Mouse (Mus musculus): ENCODE results near the gene Surf4. TPM values are rescaled to one million over a fixed set of nuclear protein-coding genes. Genes with fewer than 3 reads are reported as not detected.

Surf4 gene
- polyA plus RNA-seq, 1 experiment from 2014 or later, result 158 TPM

DNA sequence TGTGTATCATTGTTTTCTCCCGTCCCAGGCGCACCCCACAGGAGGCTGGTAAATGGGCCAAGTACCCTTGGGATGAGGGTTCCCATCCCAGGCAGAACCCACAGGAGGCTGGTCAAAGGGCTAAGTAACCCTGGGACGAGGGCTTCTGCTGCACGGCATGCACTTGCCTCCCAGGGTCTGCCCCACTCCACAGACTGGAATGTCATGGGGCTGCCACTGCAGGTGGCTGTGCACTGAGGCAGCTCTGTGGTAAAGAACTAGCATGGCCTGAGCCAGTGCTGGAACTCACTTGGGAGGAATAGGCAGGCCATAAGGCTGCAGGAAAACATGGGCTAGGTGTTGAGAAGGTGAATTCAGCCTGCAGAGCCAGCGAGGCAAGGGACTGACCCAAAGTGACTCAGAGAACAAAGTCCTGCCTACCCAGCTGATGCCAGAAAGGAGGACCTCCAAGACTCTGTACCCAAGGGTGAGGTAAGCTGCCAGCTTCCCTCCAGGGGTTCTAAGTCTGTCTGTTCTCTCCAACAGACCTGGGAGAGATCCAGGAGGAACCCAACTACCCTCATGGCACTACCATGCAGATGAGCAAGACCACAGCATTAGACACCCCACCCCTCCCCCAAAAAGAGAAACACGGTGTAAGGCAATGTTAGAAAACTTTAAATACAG is 13.4 kb downstream of the Surf4 start:
- H3K27ac ChIP-seq (replicated peaks), result no peak overlapping the region
- H3K4me1 ChIP-seq, result peaks cover 27% of the 10 kb centered on the region
- no peak overlapping the region for H3K4me3 ChIP-seq
- H3K9me3 ChIP-seq, result no peaks in the 10 kb centered on the region
- no peaks in the 10 kb centered on the region for H3K27me3 ChIP-seq (replicated peaks; ENCODE audit: low read depth, poor library complexity, severe bottlenecking)
- 82% methylated on average over 6 of the region's 6 CpGs for WGBS
- peaks cover 82% of the 10 kb centered on the region for H3K36me3 ChIP-seq (replicated peaks)
- DNase-seq (ENCODE audit: low spot score), result no peak

DNA sequence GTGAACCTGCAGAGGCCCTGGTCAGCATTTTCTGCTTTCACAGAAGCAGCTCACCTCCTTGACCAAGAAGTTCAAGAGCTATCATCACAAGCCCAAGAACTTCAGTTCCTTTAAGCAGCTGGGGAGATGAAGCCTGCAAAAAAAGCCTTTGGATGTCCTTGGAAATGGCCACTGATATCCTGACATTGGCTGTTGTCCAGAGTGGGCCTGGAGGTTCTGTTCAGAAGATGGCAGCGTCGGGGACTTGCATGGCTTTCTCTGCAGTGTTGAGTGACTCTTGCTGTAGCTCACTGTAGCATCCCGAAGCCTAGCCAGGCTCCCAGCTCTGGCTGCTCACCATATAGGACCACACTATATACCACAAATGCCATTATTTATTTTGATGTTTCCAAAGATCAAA is 14.0 kb downstream of the Surf4 start:
- H3K27me3 ChIP-seq (replicated peaks; ENCODE audit: low read depth, poor library complexity, severe bottlenecking), result no peaks in the 10 kb centered on the region
- 90% methylated on average over 3 of the region's 3 CpGs for WGBS
- H3K9me3 ChIP-seq, result no peaks in the 10 kb centered on the region
- H3K4me1 ChIP-seq, result peaks cover 32% of the 10 kb centered on the region
- no peak overlapping the region for H3K27ac ChIP-seq (replicated peaks)
- no peak overlapping the region for H3K4me3 ChIP-seq
- peaks cover 76% of the 10 kb centered on the region for H3K36me3 ChIP-seq (replicated peaks)
- DNase-seq (ENCODE audit: low spot score), result no peak

DNA sequence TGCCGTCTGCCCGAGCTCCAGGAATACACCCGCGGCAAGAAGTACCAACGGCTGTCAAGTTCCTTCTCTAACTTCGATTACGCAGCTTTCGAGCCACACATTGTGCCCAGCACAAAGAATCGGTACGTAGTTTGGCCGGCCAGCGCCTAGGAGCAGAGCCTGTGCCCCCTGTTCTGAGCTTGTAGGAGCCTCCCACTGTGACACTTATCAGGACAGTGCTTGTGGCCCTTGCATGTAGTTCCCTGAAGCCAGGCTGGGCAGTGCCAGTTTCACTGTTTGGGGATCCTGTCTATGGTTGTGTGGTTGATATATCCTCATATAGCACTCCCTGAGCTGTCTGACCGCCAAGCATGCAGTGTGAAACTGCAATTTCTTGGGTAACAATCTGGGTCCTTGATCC is 17.0 kb downstream of the Surf4 start:
- Histone ChIP-seq H3K9me3 (no peaks in the 10 kb centered on the region), H3K36me3 (replicated peaks) (peaks cover 76% of the 10 kb centered on the region), H3K4me1 (peaks cover 43% of the 10 kb centered on the region), H3K27me3 (replicated peaks; ENCODE audit: low read depth, poor library complexity, severe bottlenecking) (no peaks in the 10 kb centered on the region), H3K27ac (replicated peaks) (peak overlapping the region; percentile 88), H3K4me3 (peak overlapping the region; percentile 80)
- DNase-seq (ENCODE audit: low spot score), result no peak
- WGBS, result 4% methylated on average over 13 of the region's 13 CpGs

- H3K9me3 ChIP-seq, result no peaks in the 10 kb centered on the region
- H3K27me3 ChIP-seq (replicated peaks; ENCODE audit: low read depth, poor library complexity, severe bottlenecking), result no peaks in the 10 kb centered on the region
- H3K4me1 ChIP-seq, result peaks cover 45% of the 10 kb centered on the region
- peaks cover 76% of the 10 kb centered on the region for H3K36me3 ChIP-seq (replicated peaks)
- H3K27ac ChIP-seq (replicated peaks), result peak within 1 kb of the TSS; percentile 88
- WGBS, result 2% methylated on average over 47 of the region's 47 CpGs
- peak within 1 kb of the TSS; percentile 80 for H3K4me3 ChIP-seq
- peak; percentile 86 for DNase-seq (ENCODE audit: low spot score)
Observed at GRCm38 (mm10) chr2:26915927-26916728, 17.6 kb downstream of the Surf4 start, which contains the start of the genes Surf2 and Surf1. TSS of gene Surf2 (plus strand) at chr2:26916367. TSS of gene Surf1 (minus strand) at chr2:26916530.

- Histone ChIP-seq H3K36me3 (replicated peaks) (peaks cover 60% of the 10 kb centered on the region), H3K27me3 (replicated peaks; ENCODE audit: low read depth, poor library complexity, severe bottlenecking) (no peaks in the 10 kb centered on the region), H3K27ac (replicated peaks) (no peak overlapping the region), H3K9me3 (no peaks in the 10 kb centered on the region), H3K4me3 (no peak overlapping the region), H3K4me1 (peaks cover 50% of the 10 kb centered on the region)
- 62% methylated on average over 8 of the region's 8 CpGs for WGBS
- no peak for DNase-seq (ENCODE audit: low spot score)
Observed at GRCm38 (mm10) chr2:26914148-26914941, 19.4 kb downstream of the Surf4 start.

DNA sequence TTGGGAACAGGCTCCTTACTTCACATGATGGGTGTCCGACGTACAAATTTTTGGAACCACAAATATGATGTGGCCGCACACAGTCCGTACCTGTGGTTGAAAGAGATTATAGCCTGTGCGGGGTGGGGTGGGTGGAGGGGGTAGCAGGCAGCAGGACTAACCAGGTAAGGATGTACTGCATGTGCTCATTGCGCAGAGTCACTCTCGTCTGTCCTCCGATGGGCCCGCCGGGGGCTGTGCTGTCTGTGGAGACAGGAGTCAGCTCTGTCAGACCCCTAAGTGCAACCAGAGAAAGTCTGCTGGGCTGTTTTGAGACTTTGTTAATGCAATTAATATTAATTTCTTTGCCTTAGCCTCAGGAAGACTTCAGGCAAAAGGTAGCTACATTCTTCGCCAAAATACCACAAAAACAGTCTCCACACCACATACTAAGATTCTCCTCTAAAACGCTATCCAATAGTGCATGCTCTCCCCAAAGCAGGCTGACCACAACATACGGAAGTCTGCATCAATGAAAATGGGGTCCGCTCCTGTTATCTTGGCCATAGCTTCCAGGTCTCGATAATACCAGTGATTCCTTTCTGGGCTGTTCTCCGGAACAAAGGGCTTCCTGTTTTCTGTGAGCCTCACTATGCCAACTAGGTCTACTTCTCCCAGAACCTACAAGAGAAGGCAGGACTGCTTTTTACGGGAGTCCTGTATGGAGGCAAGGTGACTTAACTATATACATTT is 20.1 kb downstream of the Surf4 start:
- no peaks in the 10 kb centered on the region for H3K9me3 ChIP-seq
- H3K27me3 ChIP-seq (replicated peaks; ENCODE audit: low read depth, poor library complexity, severe bottlenecking), result no peaks in the 10 kb centered on the region
- H3K36me3 ChIP-seq (replicated peaks), result peaks cover 57% of the 10 kb centered on the region
- no peak for DNase-seq (ENCODE audit: low spot score)
- WGBS, result 81% methylated on average over 17 of the region's 17 CpGs
- peaks cover 57% of the 10 kb centered on the region for H3K4me1 ChIP-seq
- no peak overlapping the region for H3K27ac ChIP-seq (replicated peaks)
- H3K4me3 ChIP-seq, result 0 out of 2 replicates have a peak overlapping the region, but pooled peaks have one; percentile 14

DNA sequence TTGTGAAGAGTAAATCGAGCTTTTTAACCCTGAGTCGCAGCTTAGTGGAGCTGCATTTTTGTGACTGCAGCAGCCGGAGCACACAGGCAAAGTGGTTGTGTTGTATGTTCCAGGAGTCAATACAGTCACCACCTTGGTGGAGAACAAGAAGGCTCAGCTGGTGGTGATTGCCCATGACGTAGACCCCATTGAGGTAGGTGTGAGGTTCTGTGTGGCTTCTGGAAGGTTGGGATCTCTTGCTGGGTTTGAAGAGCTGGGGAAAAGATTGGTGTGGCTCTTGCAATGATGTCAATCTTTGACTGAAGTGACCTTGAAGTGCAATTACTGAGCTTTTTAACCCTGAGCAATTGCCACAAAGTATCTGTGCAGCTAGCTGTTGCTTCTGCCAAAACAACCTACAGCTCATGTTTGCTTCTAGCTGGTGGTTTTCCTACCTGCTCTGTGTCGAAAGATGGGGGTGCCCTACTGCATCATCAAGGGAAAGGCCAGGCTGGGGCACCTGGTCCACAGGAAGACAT is 21.4 kb downstream of the Surf4 start:
- H3K27me3 ChIP-seq (replicated peaks; ENCODE audit: low read depth, poor library complexity, severe bottlenecking), result no peaks in the 10 kb centered on the region
- H3K9me3 ChIP-seq, result no peaks in the 10 kb centered on the region
- WGBS, result 74% methylated on average over 5 of the region's 5 CpGs
- peaks cover 57% of the 10 kb centered on the region for H3K36me3 ChIP-seq (replicated peaks)
- peaks cover 62% of the 10 kb centered on the region for H3K4me1 ChIP-seq
- DNase-seq (ENCODE audit: low spot score), result no peak
- H3K27ac ChIP-seq (replicated peaks), result peak overlapping the region; percentile 98
- H3K4me3 ChIP-seq, result peak overlapping the region; percentile 79

GRCm38 (mm10) chr2:26910994-26911765 is 22.5 kb downstream of the Surf4 start:
- peak; percentile 79 for DNase-seq (ENCODE audit: low spot score)
- Histone ChIP-seq H3K36me3 (replicated peaks) (peaks cover 66% of the 10 kb centered on the region), H3K4me1 (peaks cover 51% of the 10 kb centered on the region), H3K27ac (replicated peaks) (peak overlapping the region; percentile 98), H3K27me3 (replicated peaks; ENCODE audit: low read depth, poor library complexity, severe bottlenecking) (no peaks in the 10 kb centered on the region), H3K4me3 (peak overlapping the region; percentile 79), H3K9me3 (no peaks in the 10 kb centered on the region)
- WGBS, result under 1% methylated on average over 37 of the region's 37 CpGs

- DNase-seq (ENCODE audit: low spot score), result peak; percentile 99
- Histone ChIP-seq H3K4me1 (peaks cover 44% of the 10 kb centered on the region), H3K9me3 (no peaks in the 10 kb centered on the region), H3K27ac (replicated peaks) (peak within 1 kb of the TSS; percentile 98), H3K36me3 (replicated peaks) (peaks cover 74% of the 10 kb centered on the region), H3K27me3 (replicated peaks; ENCODE audit: low read depth, poor library complexity, severe bottlenecking) (no peaks in the 10 kb centered on the region), H3K4me3 (peak within 1 kb of the TSS; percentile 79)
- under 1% methylated on average over 74 of the region's 74 CpGs for WGBS
Observed at GRCm38 (mm10) chr2:26910124-26910993, 23.4 kb downstream of the Surf4 start, which contains the start of the genes Med22 and Rpl7a. TSS of gene Med22 (minus strand) at chr2:26910677. TSS of gene Rpl7a (plus strand) at chr2:26910764.

GRCm38 (mm10) chr2:26909387-26909784 is 24.3 kb downstream of the Surf4 start:
- H3K36me3 ChIP-seq (replicated peaks), result peaks cover 80% of the 10 kb centered on the region
- peaks cover 39% of the 10 kb centered on the region for H3K4me1 ChIP-seq
- H3K27ac ChIP-seq (replicated peaks), result peak overlapping the region; percentile 98
- no peak for DNase-seq (ENCODE audit: low spot score)
- no peaks in the 10 kb centered on the region for H3K27me3 ChIP-seq (replicated peaks; ENCODE audit: low read depth, poor library complexity, severe bottlenecking)
- H3K4me3 ChIP-seq, result peak overlapping the region; percentile 79
- no peaks in the 10 kb centered on the region for H3K9me3 ChIP-seq

All from embryonic facial prominence, embryonic 10.5 days (tissue).